Mouse (Mus musculus): ENCODE data around the gene Serpina11. TPM values are rescaled to one million over a fixed set of nuclear protein-coding genes. Genes with fewer than 3 reads are reported as not detected.

The Serpina11 gene
- total and polyA plus RNA-seq, 2 experiments from 2014 or later = not detected

DNA sequence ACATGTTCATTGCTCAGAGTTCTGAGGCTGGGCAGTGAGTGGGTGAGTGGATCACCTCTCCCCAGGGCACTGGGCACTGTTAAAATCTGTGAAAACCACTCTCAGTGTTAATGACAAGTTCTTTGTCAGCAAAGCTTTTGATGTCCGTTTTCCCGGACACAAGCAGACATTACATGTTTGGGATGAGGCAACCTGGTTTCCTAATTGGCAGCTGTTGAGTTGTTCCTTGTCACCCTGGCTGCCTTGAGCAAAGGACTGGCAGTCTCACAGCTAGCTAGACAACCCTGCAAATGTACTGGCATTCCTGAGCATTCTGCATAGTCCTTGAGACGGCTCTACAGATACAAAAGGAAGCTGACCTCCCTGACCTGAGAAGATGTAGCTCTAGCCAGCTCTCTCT is 12.7 kb downstream of the Serpina11 start:
- H3K4me2 ChIP-seq (ENCODE audit: low read depth) = no peak overlapping the region
- no peak overlapping the region for H3K9ac ChIP-seq
- ATAC-seq = no peak
- H3K27me3 ChIP-seq (ENCODE audit: insufficient read depth, low read length) = no peaks in the 10 kb centered on the region
- no peak for DNase-seq
- 37% methylated on average over 3 of the region's 3 CpGs for WGBS
- H3K36me3 ChIP-seq (ENCODE audit: insufficient read depth) = no peaks in the 10 kb centered on the region
- 0 out of 2 replicates have a peak, but pooled peaks cover 4% of the 10 kb centered on the region for H3K4me1 ChIP-seq (ENCODE audit: insufficient read depth)
- H3K27ac ChIP-seq (ENCODE audit: low read depth, low read length) = no peak overlapping the region
- H3K4me3 ChIP-seq (ENCODE audit: low read depth, low read length) = no peak overlapping the region
- H3K9me3 ChIP-seq (ENCODE audit: low read length) = no peaks in the 10 kb centered on the region
- no peak for TF ChIP-seq CTCF (IDR thresholded peaks at IDR 0.05; ENCODE audit: low read depth)

DNA sequence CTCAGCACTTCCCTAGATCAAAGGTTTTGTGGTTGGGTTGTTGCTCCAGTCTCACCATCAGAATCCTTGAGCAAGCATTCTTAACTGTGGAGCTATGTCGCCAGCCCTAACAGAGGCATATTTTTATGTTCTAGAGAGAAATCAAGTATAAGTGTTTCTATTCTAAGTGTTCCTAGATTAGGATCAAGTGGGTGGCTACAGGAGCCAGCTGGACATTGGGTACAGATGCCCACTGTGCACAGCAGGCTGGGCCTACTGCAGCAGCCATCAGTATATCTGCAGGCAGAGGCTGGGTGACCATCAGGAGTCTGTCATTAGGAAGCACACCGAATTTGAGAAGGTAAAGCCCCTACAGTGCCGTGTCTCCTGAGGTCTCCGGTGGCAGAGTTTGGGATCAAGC is 18.7 kb downstream of the Serpina11 start:
- H3K4me3 ChIP-seq (ENCODE audit: low read depth, low read length) = no peak overlapping the region
- DNase-seq = no peak
- TF ChIP-seq CTCF (IDR thresholded peaks at IDR 0.05; ENCODE audit: low read depth) = no peak
- ATAC-seq = no peak
- H3K4me2 ChIP-seq (ENCODE audit: low read depth) = no peak overlapping the region
- H3K27ac ChIP-seq (ENCODE audit: low read depth, low read length) = no peak overlapping the region
- no peaks in the 10 kb centered on the region for H3K36me3 ChIP-seq (ENCODE audit: insufficient read depth)
- no peaks in the 10 kb centered on the region for H3K4me1 ChIP-seq (ENCODE audit: insufficient read depth)
- WGBS = 91% methylated on average over 4 of the region's 4 CpGs
- no peaks in the 10 kb centered on the region for H3K9me3 ChIP-seq (ENCODE audit: low read length)
- H3K9ac ChIP-seq = no peak overlapping the region
- H3K27me3 ChIP-seq (ENCODE audit: insufficient read depth, low read length) = no peaks in the 10 kb centered on the region

DNA sequence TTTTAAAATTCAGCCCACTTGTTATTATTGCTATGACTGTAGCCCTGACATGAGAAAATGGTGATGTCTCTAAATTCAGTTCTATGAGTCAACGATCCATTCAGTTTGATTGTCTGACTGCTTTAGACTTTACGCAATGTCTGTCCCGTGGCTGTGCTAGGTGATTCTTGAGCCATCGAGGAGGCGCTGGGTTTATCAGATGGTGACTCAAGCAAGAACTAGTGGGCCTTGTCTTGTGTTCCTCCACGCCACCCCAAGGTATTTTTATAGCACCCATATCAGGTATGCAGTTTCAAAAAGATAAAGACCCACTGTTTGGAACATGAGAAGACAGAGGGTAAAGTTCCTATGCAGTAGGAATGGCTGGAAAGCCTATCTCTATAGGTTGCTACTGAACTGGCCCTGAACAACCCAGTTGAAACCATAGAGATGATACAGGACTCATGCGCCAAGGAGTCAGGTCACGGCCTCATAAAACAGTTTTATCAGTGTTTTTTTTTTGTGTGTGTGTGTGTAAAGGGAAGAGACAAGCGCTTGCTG is 20.1 kb downstream of the Serpina11 start:
- no peaks in the 10 kb centered on the region for H3K4me1 ChIP-seq (ENCODE audit: insufficient read depth)
- no peak for TF ChIP-seq CTCF (IDR thresholded peaks at IDR 0.05; ENCODE audit: low read depth)
- H3K36me3 ChIP-seq (ENCODE audit: insufficient read depth) = no peaks in the 10 kb centered on the region
- no peak overlapping the region for H3K27ac ChIP-seq (ENCODE audit: low read depth, low read length)
- 91% methylated on average over 9 of the region's 9 CpGs for WGBS
- no peak for DNase-seq
- H3K9ac ChIP-seq = no peak overlapping the region
- no peak overlapping the region for H3K4me2 ChIP-seq (ENCODE audit: low read depth)
- no peak for ATAC-seq
- H3K27me3 ChIP-seq (ENCODE audit: insufficient read depth, low read length) = no peaks in the 10 kb centered on the region
- no peak overlapping the region for H3K4me3 ChIP-seq (ENCODE audit: low read depth, low read length)
- no peaks in the 10 kb centered on the region for H3K9me3 ChIP-seq (ENCODE audit: low read length)

DNA sequence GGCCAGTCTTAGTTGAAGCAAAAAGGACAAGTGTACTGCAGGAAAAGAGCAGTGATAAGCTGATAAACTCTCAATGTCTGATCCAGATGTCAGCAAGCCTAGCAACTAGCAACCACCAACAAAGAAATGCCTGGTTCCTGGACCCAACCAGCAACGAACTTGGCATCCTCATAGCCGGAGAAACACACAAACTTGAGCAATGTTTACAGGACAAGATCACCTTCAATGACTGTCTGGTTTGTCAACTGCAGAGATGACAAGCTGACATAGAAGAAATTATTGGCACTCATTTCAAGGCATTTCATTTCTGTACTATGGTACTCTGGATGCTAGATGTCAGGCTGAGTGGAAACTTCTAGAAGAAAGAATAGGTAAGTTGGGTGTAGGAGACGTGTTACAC is 23.0 kb downstream of the Serpina11 start:
- no peaks in the 10 kb centered on the region for H3K27me3 ChIP-seq (ENCODE audit: insufficient read depth, low read length)
- WGBS = 74% methylated on average over 3 of the region's 3 CpGs
- H3K27ac ChIP-seq (ENCODE audit: low read depth, low read length) = no peak overlapping the region

DNA sequence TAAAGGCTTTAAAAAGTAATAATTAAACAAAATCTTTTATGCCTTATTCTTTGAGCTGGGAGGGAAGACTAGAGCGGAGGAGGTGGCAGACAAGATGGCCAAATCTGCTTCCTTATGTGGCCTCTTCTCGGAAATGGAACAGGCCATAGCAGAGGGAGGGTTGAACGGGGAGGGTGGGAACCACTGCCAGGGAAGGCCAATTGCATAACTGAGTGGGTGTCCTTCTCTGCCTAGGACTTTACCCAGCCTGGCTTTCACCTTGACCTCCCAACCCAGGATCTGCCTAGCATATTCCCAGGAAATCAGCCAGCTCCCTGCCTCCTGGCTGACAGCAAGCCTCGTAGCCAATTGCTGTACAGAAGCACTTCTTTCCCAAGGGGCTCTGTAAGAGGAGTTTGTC is 26.5 kb downstream of the Serpina11 start:
- no peak for ATAC-seq
- no peak for TF ChIP-seq CTCF (IDR thresholded peaks at IDR 0.05; ENCODE audit: low read depth)
- Histone ChIP-seq H3K4me1 (ENCODE audit: insufficient read depth) (no peaks in the 10 kb centered on the region), H3K27ac (ENCODE audit: low read depth, low read length) (no peak overlapping the region), H3K9me3 (ENCODE audit: low read length) (no peaks in the 10 kb centered on the region), H3K27me3 (ENCODE audit: insufficient read depth, low read length) (no peaks in the 10 kb centered on the region), H3K4me3 (ENCODE audit: low read depth, low read length) (no peak overlapping the region), H3K4me2 (ENCODE audit: low read depth) (no peak overlapping the region), H3K9ac (no peak overlapping the region), H3K36me3 (ENCODE audit: insufficient read depth) (no peaks in the 10 kb centered on the region)
- no peak for DNase-seq
- WGBS = 89% methylated on average over 4 of the region's 4 CpGs

More for the DNA sequence above, 23.0 kb downstream of the Serpina11 start:
- TF ChIP-seq CTCF (IDR thresholded peaks at IDR 0.05; ENCODE audit: low read depth) = no peak
- Histone ChIP-seq H3K36me3 (ENCODE audit: insufficient read depth) (no peaks in the 10 kb centered on the region), H3K9me3 (ENCODE audit: low read length) (no peaks in the 10 kb centered on the region), H3K4me3 (ENCODE audit: low read depth, low read length) (no peak overlapping the region), H3K4me1 (ENCODE audit: insufficient read depth) (no peaks in the 10 kb centered on the region), H3K9ac (no peak overlapping the region), H3K4me2 (ENCODE audit: low read depth) (no peak overlapping the region)
- DNase-seq = no peak
- no peak for ATAC-seq

DNA sequence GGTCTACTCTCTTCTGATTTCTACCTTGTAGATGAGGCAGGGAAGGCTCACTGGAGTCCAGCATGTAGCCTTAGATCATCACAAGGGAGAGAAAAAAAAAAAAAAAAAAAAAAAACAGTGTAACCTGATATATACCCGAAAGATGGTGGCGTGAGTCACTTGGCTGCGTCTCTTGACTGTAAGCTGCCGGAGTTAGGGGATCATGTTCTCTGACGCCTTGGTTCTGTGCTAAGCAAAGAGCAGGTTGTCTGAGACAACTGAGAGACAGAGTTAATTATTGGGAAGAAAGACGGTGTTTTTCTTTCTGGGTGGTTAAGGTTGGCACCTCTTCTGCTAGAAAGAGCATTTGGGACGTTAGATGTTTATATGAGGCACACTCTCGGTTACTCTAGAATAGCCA is 26.9 kb downstream of the Serpina11 start:
- no peaks in the 10 kb centered on the region for H3K36me3 ChIP-seq (ENCODE audit: insufficient read depth)
- no peaks in the 10 kb centered on the region for H3K4me1 ChIP-seq (ENCODE audit: insufficient read depth)
- no peak overlapping the region for H3K27ac ChIP-seq (ENCODE audit: low read depth, low read length)
- H3K9ac ChIP-seq = no peak overlapping the region
- ATAC-seq (no peak), DNase-seq (no peak)
- no peak for TF ChIP-seq CTCF (IDR thresholded peaks at IDR 0.05; ENCODE audit: low read depth)
- H3K27me3 ChIP-seq (ENCODE audit: insufficient read depth, low read length) = no peaks in the 10 kb centered on the region
- H3K9me3 ChIP-seq (ENCODE audit: low read length) = no peaks in the 10 kb centered on the region
- no peak overlapping the region for H3K4me2 ChIP-seq (ENCODE audit: low read depth)
- WGBS = 94% methylated on average over 8 of the region's 8 CpGs
- H3K4me3 ChIP-seq (ENCODE audit: low read depth, low read length) = no peak overlapping the region

DNA sequence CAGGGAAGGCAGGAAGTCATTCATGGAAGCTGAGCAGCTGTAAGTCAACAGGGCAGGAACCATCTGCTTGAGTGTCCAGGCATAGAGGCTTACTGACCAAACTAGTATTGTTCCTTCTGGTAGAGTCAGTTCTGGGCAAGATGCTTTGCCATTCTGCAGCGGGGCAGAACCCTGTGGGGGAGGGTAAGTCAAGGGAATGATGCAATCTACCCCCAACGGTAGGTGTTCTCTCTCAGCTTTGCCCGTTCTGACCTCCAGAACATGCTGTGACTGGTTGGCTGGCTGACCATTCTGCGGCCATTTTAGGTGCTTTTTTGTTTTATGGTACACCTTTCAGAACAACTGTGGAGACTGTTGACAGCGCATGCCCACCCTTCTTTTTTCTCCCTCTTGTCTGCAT is 27.4 kb downstream of the Serpina11 start:
- Histone ChIP-seq H3K4me3 (ENCODE audit: low read depth, low read length) (no peak overlapping the region), H3K9ac (no peak overlapping the region), H3K4me1 (ENCODE audit: insufficient read depth) (no peaks in the 10 kb centered on the region), H3K27ac (ENCODE audit: low read depth, low read length) (no peak overlapping the region), H3K4me2 (ENCODE audit: low read depth) (no peak overlapping the region), H3K27me3 (ENCODE audit: insufficient read depth, low read length) (no peaks in the 10 kb centered on the region), H3K9me3 (ENCODE audit: low read length) (no peaks in the 10 kb centered on the region), H3K36me3 (ENCODE audit: insufficient read depth) (no peaks in the 10 kb centered on the region)
- ATAC-seq (no peak), DNase-seq (no peak)
- 90% methylated on average over 5 of the region's 5 CpGs for WGBS
- no peak for TF ChIP-seq CTCF (IDR thresholded peaks at IDR 0.05; ENCODE audit: low read depth)
